Mouse (Mus musculus) embryonic fibroblast, embryonic 13.5 days (primary cell): ENCODE data around the gene Ddx6.

ENCODE experiments used
- CTCF ChIP-seq: IDR thresholded peaks from 2 replicates; pipeline ENCODE4 v1.5.1; 2011; ENCODE audit warnings: mild to moderate bottlenecking, control low read depth, low read length, moderate library complexity, borderline replicate concordance; ENCODE audit not compliant: insufficient read depth
- POLR2A ChIP-seq: IDR thresholded peaks from 2 replicates; pipeline ENCODE4 v1.6.1; 2011; ENCODE audit warnings: low read depth, mild to moderate bottlenecking, control low read depth, low read length, moderate library complexity

- TF ChIP-seq CTCF: no peak
- TF ChIP-seq POLR2A: no peak
Observed at GRCm38 (mm10) chr9:44602766-44603165, 1.9 kb upstream of the Ddx6 start.
